Mouse (Mus musculus) fibroblast of lung, adult 2 months (primary cell): Measurements from ENCODE around the gene Pttg1.

Experiments
- DNase-seq: peaks from one replicate; pipeline ENCODE4 v3.0.0-alpha.2; 2011; ENCODE audit warnings: low read depth

Pttg1 gene

DNA sequence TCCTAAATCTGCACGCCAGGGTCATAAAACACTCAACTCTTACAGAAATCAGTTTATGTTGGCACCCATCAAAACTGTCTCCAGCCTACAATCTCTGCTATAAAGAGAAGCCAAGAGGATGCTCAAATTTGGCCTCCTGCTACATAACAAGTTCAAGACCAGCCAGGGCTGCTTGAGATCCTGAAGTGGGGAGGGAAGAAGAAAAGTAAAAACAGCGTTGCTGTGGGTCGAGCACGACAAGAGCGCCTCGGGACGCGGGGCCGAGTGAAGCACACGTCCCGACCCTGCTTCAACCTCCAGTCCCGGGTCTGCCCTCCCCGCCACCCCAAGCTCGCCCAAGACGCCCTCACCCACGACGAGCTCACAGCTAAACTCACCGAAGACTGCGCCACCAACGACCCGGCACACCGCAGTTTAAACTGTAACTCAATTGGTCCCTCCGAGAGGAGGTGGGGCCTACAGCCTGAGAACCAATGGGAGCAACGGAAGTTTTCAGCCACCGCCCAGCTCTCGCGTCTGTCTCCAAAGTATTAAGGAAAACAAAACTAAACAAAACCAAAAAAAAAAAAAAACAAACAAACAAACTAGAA lies at the start of gene Pttg1:
Gene Pttg1 (minus strand): TSS at position 428 of the 590 bp plus-strand sequence.
- DNase-seq: peak; percentile 88

DNA sequence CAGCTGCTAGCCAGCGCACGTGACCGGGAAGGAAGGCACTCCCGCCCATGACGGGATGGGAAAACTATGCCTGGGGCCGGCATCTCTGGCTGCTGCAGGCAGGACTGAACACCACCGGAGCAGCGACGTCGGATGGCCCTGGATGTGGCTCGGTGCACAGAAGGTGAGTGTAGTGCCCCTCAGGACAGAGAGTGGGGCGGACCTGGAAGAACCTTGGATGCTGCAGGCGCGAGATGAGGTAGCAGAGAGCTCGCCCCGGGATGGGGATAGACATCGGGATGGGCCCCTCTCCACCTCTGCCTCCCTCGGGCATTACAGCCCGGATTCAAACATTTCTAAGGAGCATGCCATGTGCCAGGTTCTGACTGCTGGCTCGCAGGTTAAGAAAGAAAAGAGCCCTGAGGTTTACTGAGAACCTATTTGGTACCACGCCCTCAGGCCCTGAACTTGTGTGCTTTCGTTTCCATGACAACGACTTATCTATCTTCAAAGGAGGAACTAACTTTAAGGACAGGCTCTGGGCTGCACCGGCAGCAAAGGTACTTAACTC lies 48.2 kb upstream of the Pttg1 start, which contains the start of gene C1qtnf2:
Gene C1qtnf2 (plus strand): TSS at position 52 of the 550 bp plus-strand sequence.
- no peak for DNase-seq

DNA sequence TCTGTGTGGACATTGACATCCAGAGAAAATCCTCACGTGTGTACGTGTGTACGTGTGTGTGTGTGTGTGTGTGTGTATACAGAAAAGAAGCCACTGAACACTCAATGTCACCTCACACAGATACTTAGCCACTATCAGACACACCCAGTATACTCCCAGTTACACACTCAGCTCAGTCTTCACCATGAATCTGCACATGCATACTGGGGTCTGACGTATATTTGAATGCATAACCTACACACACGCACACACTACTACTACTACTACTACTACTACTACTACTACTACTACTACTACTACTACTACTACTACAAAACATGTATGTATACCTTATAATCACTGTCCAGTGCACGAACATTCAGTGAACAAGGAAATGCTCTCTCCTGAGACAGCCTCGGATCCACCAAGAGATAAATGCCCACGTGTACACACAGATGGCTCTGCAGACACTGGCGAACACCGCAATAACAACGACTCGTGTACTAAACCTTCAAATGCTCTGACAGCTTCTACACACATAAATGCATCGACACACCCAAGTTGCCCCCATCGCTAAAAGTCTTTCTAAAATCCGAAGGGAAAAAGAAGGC lies 47.7 kb upstream of the Pttg1 start:
- DNase-seq: no peak

DNA sequence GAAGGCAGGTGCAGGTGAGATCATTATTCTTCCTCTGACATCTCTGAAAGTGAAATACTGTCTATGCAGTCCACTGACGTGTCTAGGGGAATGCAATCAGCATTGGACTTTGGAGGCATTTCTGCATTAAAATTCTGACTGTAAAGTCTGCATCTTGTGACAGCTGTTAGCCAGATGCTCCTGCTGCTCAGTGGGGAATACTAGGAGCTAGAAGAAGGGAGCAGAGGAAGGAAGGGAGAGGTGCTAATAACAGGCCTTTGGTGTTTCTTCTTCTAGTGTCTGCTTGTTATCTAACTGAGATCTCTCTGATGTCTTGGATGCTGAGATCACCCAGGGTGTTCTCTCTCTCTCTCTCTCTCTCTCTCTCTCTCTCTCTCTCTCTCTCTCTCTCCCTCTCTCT lies 47.1 kb upstream of the Pttg1 start:
- no peak for DNase-seq

DNA sequence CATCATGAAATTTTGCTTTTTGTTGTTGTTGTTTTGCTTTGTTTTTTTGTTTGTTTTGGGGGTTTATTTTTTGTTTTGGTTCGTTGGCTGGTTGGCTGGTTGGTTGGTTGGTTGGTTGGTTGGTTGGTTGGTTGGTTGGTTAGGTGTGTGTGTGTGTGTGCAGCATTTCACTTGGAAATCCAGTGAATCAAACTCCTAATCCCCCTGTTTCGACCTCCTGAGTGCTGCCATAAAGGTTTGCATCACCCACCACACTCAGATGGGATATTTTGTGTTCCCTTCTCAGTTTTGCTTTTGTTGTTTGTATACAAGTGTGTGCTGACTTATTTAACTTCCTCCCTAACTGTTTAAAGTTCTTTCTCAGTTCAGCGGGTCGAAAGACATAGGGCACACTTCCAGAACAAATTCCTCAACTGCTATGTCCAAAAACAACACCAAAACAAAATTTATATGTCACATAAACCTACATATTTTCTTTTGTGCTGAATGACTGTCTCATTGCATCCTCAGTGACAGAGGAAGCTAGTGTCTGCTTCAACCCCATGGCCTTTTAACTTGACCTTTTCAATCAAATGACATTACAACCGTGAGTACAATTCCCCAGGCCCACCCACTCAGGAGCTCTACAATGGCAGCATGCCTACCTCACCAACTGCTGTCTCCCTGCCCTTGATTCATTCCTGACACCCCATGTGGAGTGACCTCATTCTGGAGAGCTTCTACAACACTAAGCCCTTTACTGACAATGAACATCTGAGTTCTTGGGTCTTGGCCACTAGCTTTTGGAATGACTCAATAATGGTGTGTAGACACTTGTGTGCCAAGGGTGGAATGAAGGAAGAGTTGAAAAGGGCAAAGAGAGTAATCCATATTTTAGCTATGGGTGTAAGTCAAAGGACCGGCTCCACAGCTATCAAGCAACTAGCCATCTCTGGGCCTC lies 45.1 kb upstream of the Pttg1 start:
- DNase-seq: no peak

DNA sequence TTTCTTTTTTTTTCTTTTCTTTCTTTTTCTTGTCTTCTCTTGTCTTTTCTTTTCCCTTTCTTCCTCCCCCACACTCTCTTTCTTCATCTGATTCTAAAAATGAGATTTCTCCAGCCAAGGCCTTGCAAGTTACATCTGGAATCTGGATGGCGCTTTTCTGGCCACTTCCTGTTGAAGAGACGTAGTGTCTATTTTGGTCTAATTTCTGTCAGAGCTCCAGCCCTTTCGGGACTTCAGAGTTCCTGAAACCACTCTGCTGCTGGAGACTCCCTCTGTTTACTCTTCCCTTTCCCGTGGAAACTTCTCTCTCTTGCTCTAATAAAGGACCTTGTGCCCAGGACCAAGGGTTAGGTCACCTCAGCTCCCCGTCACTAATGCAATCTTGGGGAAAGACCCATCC lies 44.1 kb upstream of the Pttg1 start:
- DNase-seq: no peak

DNA sequence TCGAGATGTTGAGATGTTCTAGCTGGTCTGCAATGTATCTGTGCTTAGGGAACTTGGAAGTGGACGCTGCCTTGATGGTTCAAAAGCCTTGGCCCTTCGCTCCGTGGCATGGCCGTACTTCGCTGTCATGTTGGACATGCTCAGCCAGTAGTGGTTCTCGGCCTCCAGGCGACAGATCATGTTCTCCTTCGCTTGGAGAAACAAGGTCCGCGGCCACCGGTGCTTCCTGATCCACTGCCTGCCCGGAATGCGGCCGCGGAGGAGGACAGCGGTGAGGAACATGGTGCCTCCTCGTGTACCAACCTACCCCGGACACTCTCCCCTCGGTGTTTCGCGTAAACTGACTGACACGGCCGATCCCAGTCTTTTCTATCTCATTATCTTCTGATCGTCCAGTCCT lies 37.2 kb upstream of the Pttg1 start:
- DNase-seq: no peak

DNA sequence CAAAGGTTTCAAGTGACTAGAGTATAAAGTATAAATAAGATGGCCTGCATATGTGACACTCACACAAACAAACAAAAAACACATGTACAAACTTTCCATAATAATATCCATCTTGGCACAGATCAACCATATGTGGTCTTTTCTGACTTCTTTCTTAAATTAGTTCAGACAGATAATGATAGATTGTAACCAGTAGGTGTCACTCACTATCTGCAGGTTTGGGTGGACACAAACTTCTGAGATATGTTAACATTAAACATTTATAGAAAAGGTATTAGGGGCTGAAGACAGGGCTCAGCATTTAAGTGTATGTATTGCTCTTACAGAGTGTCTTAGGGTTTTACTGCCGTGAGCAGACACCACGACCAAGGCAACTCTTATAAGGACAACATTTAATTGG lies 26.2 kb upstream of the Pttg1 start:
- DNase-seq: no peak

DNA sequence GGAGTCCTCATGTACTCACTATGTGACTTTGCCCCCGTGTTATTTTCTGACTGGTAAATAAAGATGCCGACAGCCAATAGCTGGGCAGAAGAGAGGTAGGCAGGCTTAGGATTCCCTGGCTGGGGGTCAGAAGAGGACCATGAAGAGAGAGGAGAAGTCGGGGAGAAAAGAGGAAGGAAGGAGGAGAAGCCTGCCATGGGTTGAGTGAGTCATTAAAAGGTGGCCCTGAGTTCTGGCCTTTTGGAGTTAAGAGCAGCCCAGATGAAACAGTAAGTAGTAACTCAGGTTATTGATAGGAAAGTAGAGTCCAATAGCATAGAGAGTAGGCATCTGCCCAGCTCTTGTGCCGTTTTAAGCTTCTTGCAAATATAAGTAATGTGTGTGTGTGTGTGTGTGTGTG lies 25.3 kb upstream of the Pttg1 start:
- DNase-seq: no peak

DNA sequence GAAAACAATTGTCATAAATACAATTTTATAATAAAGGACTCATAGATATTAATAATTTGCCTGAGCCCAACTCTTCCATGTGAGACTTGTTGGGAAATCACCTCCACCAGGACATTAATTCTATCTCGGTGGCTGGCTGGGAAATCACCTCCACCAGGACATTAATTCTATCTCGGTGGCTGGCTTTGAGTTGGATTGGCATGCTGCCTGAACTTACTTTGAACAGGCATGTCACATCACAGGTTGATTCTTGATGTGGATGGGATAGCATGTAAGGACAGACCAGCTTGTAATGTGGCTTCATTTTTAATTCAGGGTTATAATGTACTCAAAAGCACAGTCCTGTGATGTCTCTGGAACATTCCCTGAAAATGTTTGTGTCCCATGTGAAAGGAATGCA lies 23.9 kb upstream of the Pttg1 start:
- DNase-seq: no peak

DNA sequence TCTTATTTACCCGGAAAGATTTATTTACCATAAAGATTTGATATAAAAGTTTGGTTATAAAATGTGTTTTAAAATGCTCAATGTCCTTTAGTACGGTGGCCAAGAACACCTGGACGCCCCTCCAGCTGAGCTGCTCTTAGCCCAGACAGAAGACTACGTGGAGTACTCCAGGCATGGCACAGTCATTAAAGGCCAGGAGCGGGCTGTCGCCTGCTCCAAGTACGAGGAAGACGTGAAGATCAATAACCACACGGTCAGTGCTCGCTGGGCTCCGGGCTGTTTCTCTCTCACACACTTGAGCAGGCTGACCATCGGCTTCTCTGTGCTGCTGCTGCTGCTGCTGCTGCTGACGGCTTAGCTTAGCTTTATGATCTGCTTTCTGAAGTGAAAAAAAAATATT lies 17.1 kb upstream of the Pttg1 start:
- no peak for DNase-seq

DNA sequence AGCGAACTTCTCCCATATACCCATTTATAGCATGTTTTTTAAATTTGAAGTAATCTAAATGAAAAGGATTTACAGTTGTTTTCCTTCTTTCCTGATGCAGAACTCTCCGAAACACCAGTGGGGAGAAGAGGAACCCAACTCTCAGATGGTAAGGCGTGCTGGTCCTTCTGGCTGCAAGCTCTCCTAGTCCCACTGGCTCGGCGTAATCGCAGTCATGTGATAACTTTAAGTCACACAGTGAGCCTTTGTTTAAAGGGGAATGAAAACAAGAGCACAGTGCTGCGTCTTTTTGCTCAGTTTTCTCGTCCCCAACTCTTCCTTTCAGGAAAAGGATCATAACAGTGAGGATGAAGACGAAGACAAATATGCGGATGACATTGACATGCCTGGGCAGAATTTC lies 15.1 kb upstream of the Pttg1 start:
- no peak for DNase-seq

DNA sequence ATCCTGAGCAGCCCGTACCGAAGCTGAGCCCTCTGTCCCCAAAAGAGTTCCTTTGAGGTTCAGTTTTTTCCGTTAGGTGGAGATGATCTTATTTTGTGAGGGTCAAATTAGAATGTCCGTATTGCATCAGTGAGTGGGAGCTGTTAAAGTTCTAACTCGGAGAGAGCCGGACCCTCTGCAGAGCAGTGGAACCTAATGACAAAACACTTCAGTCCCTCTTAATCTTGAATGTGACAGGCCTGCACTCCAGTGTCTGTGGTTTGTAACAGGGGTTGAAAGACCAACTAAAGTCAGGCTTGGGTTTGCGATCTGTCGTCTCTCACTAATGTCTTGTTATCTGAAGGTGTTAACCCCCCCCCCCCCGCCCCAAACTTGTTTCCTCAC lies 8.0 kb upstream of the Pttg1 start:
- no peak for DNase-seq

DNA sequence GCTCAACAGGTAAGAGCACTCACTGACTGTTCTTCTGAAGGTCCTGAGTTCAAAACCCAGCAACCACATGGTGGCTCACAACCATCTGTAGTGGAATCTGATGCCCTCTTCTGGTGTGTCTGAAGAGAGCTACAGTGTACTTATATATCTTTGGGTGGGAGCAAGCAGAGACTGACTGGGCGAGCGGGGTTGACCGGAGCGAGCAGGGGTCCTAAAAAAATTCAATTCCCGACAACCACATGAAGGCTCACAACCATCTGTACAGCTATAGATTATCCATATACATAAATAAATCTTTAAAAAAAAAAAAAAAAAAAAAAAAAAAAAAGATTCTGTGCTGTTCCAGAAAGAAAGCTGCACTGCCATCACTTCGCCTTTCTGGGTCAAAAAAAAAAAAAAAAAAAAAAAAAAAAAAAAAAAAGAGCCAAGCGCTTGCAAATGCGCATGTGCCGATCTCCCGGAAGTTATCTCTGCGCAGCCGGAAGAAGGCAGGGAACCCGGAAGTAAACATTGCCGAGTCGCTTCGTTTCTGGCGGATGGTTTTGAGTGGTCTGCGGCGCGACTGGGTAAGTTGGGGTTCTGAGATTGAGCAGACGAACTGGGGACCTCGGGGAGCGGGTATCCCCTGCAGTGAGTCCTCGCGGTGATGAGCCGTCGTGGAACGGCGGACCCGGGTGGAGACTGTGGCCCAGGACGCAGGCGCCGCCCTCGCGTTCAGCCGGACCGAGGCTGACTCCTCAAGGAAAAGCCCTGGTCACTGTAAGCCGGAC lies 7.4 kb upstream of the Pttg1 start, which contains the start of gene Slu7:
Gene Slu7 (plus strand): TSS at position 491 of the 770 bp plus-strand sequence.
- peak; percentile 56 for DNase-seq

DNA sequence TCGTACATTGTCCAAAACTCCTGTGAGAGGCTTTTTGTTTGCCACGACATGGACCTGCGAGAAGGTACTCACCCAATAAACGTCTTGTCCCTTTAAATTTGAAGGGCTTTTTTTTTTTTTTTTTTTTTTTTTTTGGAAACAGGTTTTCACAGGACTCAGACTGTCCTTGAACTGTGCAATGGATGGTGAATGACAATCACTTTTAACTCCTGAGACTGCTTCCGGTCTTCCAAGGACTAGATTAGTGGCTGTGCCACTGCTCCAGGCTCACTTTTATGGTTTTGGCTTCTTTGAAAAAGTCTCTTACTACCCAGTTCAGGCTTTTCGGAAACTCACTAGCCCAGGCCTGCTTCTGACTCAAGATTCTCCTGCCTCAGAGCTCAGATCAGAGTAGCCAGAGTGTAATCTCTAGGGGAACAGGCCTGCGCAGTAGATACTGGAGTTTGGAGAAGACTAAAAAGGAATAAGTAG lies 398 bp upstream of the Pttg1 start:
- no peak for DNase-seq

DNA sequence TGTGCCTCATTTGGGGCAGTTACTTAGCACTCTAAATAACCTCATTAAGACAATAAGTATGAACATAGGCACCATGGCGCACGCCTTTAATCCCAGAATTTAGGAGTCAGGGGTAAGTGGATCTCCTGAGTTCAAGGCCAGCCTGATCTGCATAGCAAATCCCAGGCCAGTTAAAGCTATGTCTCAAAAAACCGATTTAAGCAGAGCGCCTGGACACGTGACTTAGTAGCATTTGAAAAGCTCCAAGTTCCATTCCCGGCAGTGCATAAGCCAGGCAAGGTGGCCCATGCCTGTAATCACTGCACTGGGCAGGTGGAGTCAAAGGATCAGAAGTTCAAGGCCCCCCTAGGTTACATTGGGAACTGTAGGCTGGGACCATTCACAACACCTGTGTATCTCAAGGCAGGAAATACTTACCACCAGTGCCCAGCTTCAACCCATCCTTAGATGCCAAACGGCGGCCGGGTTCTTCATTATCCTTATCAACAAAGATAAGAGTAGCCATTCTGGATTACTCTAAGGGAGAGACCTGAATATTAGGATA lies 813 bp downstream of the Pttg1 start:
- DNase-seq: no peak

DNA sequence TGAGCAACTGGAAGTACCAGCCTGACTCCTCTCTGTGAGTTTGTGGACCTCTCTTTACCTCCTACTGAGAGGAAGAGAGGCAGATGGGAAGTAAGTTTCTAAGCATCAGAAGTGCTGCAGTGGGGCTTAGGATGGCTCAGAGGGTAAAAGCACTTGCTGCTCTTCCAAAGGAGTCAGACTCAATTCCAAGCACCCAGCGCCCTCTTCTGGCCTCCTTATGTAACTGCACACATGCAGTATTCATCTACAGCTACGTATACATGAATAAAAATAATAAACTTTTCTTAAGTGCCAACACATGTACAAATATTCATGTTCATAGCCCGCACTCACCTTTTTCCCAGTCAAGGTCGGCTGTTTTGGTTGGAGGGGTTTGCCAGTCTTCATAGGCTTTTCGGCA lies 1.7 kb downstream of the Pttg1 start:
- DNase-seq: no peak

DNA sequence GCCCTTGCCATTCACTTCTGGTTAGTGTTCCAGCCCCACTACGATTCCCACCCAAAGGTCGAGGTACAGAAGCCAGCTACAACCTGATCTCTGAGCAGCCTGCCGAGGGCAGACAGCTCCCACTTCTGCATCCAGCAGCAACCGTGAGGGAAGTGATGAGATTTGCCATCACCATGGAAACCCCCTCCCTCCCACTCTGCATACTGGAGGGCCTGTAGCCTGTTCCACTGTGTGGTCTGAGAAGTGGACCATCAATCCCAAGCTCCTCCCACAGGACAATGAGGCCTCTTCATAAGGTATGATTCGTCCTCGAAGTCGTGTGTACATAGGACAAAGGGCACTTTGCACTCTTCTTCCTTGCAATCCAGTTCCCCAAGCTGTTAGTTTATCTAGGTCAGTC lies 8.8 kb downstream of the Pttg1 start:
- DNase-seq: no peak

DNA sequence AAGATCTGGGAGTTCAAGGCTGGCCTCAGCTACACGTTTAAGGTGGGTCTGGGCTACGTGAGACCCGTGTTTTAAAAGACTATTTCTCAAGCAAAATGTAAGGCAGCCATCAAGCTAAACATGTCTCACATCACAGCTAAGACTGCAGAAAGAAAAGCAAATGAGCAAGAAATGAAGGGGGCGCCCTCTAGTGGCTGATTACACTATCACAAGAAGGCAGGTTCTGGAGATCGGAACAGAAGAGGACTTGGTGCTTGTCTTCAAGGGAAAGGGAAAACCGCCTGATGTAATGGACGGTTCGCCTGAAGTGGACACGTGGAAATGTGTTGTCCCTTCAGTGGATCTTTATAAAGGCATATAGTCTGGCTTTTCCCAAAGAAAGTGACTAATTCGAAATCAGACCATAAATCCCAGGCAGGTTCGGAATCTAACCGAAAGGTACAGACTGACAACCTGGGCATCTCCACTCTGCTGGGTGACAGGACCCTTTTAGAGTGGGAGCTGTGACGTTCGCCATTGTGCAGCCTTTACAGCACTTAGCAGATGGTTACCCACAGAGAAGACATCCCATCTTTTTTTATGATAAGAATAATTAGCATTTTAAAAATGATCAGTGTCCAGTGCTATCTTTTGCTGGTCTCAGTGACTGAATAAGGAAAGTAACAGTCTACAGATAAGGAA lies 13.1 kb downstream of the Pttg1 start:
- peak; percentile 30 for DNase-seq

DNA sequence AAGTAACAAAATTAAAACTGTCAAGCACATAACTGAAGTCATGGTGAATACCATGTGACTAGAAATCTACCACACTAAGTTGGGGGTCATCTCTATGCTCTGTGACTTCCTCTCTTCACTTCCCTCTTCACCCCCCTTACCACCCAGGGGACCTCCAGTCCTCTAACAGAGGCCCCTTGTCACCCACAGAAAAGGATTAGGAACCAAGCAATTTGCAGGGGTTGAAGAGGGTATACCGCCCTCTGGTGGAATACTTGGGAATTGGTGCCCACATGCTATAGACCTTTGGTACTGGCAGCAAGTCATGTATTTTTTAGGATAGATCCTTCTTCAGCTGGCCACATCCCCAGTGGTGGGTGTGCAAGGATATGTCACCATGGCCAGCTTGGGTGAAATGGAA lies 14.6 kb downstream of the Pttg1 start:
- DNase-seq: peak; percentile 15

DNA sequence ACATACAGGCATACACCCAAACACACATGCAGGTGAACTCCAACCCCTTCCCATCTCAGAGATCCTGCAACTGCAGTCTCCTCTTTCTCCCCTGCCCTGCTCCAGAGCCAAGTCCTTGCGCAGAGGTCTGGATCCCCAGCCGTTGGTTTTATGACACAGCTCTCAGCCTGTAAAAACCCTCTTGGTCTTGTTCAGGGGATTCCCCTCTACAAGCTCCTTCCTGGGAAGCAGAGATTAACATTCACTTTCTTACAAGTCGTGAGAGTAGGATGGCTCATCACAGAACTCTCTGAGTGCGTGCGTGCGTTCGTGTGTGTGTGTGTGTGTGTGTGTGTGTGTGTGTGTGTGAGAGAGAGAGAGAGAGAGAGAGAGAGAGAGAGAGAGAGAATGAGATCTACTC lies 15.8 kb downstream of the Pttg1 start:
- DNase-seq: no peak
